Mouse (Mus musculus) CD8-positive naive resting alpha-beta T cell, adult 2 months (primary cell): ENCODE measurements around the gene Adss.
"Not testable (repeated sequence)": the region's sequence is repeated elsewhere in the genome, so short reads cannot be mapped to it uniquely, and the experiment has no call there.

ENCODE experiments used
- DNase-seq, 2 experiments: peaks; one replicate each; pipeline ENCODE4 v3.0.0; 2022; ENCODE audit warnings: low read depth in 2 of 2, low spot score in 2 of 2

Adss gene

DNA sequence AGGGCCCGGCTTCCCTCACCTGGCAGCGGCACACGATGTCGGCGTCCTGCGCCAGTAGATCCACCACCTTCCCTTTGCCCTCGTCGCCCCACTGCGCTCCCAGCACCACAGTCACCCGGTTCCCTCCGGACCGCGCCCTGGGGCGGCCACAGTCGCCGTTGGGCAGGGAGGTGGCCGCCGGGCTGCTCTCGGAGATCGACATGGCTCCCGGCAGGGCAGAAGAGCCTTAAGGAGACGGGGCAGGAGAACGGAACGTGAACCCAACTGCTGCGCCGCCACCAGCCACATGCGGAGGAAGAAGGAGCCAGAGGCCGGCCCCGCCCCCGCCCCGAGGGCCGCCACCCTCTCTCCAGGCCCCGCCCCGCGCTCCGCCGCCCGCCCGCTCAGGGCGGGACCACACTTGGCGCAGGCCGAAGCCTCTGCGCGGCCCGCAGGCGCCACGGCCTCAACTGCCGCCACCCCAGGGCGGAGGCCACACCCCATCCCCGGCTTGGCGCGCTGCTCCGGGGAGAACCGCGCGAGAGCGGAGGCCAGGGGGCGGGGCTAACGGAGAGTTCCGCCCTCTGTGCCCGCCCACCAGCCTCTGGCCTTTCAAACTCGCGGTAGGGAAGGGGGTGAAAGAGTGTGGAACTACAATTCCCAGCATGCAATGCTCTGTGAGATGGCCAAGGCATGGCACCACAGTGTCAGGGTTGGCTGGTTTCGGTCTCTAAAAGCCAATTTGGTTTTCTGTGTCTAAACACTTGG is at the start of gene Adss:
Gene Adss (minus strand): TSS at position 319 of the 747 bp plus-strand sequence.
- peak; percentile 99 for DNase-seq

DNA sequence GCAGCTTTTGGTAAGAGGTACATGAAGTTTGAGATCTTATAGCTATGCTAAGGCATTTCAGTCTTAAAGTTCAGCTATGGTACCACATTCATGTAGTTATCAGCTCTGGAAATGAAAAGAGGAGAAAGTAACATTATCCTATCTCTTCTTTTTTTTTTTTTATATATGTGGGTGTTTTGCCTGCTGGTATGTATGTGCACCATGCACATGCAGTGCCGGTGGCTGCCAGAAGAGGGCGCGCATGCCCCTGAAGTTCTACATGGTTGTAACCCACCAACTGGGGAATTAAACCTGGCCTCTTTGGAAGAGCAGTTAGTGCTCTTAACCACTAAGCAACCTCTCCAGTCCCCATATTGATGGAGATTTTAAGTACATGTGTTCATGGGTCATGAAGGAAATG is 49.5 kb upstream of the Adss start:
- DNase-seq = not testable (repeated sequence)

DNA sequence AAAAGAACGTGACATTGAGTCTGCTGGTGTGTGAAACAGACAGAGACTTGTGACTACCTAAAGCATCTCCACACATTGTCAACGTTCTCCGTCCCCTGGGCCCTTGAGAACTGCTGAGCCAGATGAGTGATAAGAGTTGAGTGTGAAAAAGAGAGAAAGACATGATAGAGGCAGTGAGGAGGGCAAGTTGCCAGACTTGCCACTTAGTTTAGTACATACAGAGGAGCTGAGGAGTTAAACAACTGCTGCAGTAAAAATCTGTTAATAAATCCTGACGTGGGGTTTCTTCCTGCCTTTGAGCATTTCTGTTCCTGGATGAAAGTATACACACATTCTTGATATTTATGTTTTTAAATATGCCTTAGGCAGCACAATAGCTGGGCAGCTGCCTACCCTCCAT is 31.5 kb upstream of the Adss start:
- not testable (repeated sequence) for DNase-seq

DNA sequence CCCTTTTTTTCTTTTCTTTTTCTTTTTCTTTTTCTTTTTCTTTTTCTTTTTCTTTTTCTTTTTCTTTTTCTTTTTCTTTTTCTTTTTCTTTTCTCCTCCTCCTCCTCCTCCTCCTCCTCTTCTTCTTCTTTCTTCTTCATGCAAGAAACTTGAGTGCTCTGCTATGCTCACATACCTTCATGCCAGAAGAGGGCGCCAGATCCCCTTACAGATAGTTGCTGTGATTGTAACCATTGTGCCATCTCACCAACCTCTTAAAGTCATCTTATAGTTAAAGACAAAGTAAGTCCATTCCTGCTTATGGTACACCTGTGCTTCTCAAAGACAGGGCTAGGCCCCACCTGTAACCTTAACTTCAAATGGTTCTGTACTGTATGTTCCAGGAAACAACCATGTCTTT is 10.5 kb upstream of the Adss start:
- DNase-seq = peak; percentile 15 to 43

DNA sequence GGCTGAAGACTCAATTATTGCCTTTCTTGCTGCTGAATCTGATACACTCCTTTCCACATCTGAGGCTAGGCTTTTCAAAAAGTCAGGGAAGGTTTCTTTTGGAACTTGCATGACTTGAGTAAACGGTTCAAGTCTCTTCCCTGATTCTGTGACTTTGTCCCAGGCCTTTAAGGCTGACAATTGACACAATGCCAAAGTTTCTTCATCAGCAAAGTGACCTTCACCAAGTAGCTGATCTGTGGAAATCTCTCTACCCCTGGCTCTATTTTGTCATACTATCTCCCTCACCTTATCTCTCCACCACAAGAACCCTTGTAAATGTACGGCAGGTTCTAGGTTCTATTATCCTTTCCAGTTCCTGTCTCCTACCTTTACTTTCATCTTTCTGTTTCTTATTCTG is 7.2 kb upstream of the Adss start:
- DNase-seq = no peak

DNA sequence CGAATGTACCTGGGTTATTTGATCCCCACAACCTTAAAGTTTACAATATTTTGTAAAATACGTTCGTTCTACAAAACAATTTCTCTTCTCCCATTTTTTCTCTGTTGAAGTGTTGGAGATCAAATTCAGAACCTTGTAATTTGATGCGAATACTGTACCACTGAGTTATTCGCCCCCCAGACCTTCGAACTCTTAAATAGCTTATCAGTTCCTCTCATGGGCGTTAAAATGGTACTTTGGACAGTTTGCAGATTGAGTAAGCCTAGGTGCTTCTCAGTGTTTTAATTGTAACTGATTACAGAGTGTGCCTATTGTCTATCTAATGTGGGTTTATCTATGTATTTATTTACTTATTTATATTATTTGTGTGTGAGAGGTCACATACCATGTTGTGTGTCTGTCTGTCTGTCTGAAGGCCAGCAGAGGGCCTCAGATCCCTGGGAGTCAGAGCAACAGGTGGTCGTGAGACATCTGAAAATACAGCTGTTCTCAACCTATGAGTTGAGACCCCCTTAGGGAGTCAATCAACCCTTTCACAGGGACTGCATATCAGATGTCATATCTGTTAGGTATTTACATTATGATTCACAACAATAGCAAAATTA is 942 bp upstream of the Adss start:
- DNase-seq = no peak

DNA sequence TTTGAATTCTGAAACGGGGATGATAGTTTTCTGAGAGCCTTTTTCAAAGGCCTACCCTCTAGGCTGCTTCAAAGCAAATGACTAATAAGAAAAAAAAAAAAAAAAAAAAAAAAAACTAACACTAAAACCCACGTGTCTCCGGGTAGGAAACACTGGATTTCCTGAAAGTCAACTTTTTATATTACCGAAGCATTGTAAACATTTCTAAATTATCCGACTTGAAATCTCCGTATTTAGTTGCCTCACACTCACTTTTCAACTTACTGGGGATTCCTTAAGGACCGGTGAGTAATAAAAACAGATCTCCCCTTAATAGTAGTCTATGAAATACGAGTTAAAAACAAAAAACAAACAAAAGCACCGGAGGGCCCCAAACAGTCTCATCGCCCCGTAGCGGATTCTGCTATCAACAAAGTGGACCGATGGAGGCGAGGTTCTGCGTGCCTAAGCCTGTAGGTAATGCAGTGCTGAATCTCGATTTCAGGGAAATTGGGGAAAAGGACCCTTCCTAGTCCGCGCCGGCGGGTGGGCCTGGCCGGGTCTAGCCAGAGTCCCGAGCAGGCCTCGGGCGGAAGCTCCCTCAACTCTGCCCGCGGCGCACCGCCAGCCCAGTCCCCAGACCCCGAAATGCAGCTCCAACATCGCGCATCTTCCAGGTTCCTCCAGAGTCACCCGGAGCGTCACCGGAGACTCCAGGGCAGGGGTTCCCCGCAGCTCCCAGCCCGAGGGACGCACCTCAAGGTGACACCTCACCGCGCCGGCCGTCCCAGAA is 704 bp downstream of the Adss start:
- DNase-seq = no peak

DNA sequence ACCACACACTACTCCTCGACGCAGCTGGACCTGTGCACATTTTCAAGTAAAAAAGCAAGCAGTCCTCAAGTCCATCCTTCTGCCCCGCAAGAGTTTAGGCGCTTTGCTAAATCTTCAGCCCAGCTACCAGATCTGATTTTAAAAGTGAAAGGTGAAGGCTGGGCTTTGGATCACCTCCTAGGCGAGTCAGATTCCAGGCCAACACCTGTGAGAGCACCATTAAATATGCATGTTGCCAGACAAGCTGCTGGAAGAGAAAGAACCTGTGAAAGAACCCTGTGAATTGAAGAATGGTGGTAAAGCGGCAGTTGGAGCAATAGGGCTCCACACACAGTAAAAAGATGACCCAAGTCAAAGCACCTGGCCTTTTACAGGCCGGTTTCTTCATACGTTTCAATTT is 1.4 kb downstream of the Adss start:
- no peak for DNase-seq

DNA sequence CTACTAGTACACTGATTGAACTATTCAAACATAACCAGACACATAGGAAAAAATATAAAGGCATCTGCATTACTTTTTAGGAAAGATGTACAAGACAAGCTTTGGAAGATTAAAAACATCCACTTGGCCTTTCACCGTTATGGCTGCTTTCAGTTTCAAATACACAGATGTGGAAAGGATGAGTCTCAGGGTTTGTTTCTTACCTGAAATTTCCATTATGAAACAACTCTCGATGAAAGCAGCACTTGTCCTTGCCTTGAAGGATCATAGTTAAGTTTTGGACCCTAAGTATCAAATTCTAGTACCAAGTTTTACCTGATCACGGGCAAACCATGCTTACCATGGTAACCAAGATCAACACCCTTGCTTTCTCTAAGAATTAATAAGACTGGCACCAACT is 3.5 kb downstream of the Adss start:
- DNase-seq = no peak

DNA sequence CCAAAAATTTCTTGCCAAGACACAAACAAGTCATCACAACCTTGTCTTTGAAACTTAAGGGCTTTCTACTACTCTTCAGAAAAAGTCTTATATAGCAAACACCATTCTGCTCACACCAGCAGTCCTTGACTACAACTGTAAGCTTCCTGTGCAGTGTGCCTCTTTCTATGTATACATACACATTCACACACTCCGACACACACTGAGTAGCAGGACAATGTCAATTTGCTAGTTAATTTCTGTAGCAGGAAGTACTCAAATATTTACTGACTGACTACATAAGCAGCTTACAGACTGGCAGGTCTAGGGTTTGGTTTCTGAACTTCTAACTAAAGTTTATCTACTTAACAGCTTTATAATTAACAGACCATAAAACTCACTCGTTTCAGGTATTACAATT is 18.9 kb downstream of the Adss start:
- no peak for DNase-seq

DNA sequence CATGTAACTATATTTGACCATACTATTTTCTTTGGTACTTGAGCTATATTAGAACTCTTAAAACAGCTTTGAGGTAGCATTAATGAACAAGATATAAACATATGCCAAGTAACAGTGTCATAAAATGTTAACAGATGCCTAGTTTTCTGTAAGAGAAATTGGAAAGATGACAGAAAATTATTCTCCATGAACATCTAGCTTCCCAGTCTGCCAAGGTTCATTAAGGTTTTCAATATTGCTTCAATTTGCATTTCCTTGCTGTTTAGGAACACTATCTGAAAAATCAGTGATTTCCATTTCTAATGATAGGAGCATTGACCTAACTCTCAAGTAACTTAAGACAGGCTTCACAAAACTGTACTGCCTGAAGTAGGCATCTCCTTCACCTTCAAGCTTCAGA is 27.4 kb downstream of the Adss start:
- no peak for DNase-seq

DNA sequence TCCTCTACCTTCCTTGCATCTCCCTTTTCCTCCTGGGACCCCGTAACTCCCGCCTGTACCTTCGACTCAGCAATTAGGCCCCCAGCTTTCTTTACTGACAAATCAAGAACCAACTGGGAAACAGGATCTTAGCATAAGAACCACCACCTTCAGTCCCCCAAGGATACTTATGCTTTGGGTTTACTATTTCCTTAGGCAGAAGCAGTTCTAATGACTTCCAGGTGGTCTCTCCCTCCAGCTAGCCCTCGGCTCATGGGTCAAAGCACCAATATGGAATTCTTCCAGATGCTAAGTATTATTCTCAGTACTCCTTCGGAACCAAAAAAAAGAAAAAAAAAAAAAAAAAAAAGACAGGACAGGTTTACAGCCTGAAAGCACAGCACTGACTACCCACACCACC is 39.1 kb downstream of the Adss start:
- DNase-seq = no peak

DNA sequence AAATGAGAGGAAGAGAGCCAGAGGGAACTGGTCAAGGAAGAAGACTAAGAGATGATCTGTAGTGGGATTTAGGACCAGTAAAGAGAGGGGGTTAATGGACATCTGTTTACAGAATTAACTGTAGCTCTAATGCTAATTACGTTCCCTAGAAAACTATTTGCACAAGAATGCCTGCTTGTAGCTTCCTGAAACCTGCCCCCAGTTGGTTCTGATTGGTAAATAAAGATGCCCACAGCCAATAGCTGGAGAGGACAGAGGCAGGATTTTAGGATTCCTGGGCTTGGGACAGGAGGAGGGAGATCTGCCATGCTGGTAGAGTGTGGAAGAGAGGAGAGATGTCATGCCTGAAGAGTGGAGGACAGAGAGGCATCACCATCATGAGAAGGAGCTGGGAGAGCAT is 42.8 kb downstream of the Adss start:
- no peak for DNase-seq

DNA sequence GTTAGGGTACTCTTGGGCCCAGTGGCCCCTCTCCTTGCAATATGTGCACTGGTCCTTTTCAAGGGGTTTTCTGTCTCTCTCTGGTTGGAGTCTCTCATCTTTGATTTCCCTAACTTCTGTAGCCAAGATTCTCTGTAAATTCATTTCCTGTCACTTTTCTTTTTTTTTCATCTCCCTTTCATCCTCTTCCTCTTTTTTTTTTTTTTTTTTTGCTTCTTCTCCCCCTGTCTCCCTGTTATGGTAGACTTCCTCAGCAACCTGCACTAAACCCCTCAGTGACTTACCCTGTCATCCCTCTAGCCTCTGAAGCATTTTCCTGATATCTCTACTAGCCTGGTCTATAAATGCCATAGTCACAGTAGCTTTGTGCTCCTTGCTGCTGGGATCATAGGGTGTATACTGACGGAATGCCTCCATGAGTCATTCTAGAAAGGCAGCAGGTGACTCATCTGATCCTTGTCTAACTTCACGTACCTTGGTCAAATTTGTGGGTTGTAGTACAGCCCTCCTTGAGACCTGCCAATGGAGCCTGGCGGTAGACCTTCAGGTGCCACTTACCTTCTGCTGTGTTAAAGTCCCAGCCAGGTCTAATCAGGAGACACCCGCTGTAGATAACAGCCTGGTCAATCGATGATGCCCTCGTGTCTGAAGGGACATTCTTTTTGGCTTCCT is 48.3 kb downstream of the Adss start:
- DNase-seq = no peak

DNA sequence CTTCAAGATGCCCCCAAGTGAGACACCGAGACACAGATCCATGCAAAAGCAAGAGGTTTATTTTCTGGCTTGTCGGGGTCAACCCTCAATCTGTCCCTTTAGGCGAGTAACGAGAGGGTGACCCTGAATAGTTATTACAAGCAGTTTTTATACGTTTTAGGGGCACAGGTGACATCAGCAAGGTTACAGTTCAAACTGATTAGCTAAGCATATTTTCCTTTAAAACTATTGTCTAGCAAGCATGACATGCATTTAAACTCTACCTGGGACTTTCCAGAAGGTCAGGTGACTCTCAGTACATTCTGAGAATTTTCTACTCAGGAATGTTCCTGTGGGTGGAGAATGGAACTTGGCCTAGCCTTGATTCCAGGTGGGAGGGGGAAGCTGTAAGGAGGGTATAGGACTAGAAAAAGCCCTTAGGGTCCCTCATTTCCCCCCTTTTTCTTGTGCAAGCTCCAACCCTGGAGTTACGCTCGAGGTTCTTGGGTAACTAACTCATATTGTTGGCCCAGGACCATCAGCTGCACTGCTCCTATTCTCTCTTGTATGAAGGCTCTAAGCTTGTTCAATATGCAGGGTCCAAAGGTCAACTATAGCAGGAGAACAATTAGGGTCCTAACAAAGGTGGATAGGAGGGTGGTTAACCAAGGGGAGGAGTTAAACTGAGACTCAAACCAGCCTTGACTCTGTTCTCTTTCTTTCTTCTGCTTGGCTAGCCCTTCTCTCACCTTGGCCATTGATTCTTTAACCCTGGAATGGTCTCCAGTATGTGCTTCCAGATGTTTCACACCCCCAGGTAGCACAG is 51.6 kb downstream of the Adss start:
- no peak for DNase-seq

DNA sequence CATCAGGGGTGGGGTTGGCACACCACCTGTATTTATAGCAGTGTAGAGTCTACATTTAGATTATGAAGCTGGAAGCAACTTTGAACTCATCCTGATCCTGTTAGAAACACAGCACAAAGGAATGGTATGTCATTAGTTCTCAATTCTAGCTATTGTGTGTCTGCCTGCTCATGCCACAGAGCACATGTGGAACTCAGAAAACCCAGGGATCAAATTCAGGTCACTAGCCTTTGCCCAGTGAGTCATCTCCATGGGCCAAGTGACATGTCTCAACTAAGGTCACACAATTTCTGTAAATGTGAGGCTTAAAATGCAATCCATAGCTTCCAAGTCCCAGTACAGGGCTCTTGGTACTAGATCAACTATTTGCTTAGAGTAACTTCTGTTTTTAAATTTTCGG is 54.2 kb downstream of the Adss start:
- no peak for DNase-seq

DNA sequence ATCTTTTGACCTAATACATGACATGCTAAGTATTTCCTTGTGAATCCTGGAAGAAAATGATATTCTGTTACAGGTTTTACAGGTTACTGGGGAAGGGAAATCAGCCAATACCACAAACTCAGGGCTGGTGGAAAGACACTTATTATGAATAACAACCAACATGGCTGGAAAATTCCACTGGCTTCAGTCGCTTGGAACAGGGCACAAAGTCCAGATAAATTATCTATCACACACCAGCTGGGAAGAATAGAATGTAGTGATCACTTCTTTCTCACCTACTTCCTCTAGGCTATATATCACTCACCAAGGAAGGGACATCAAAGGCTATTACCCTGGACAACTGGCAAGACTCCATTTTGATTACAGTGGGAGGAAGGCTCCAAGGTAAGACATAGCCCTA is 55.6 kb downstream of the Adss start:
- no peak for DNase-seq

DNA sequence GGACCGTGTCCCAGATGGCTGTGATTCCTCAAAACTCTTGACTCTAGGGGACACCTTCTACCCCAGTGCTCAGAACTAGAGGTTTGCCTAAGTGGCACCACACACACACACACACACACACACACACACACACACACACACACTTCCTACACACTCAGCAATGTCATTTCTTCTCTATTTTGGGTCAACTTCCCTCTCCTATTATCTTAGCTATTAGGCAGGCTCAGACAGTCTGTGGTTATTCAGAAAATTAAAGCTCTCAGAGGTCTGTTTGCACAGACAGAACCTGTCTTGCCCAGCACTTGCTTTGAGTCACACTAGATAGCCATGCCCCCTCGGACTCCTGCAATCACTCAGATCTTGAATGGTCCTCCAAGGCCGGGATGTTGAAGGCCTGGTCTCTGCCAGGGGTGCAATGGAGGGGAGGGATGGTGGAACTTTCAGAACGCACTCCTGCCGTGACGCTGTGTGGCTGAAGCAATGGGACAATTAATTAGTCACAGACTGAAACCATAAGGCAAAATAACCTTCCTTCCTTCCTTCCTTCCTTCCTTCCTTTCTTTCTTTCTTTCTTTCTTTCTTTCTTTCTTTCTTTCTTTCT is 58.7 kb downstream of the Adss start:
- DNase-seq = no peak

DNA sequence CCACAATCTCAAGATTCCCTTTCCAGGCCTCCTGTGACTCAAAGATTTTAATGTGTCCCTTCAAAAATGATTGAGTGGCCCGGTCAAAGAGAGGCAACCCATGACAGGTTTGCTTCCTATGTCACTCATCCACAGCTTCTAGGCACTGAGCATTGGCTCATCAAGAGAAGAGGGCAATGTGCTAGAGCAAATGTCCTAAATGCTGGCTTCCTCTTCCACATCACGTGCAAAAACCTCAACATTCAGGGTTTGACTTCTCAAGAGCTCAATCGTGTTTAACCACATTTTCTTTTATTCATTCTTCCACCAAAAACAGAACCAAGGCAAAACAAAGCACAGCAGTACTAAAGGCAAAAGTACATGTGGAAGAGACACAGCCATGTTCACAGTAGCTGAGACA is 64.3 kb downstream of the Adss start:
- DNase-seq = no peak
